Mouse (Mus musculus): ENCODE measurements at regions not wholly inside any gene's neighbourhood (a gene's known extent, or its start where the extent isn't known, plus 50 kb on each side); places are given as distances from the start of the nearest gene placed in this dataset.

GRCm38 (mm10) chr9:22998306-22998705, 224.6 kb upstream of the Bmper start:
- TF ChIP-seq GATA1 (IDR thresholded peaks at IDR 0.05; ENCODE audit: borderline replicate concordance, low read length) (no peak), FLI1 (IDR thresholded peaks at IDR 0.05; ENCODE audit: low read length) (no peak)

All from megakaryocyte, embryonic 14.5 days (primary cell).